Mouse (Mus musculus): ENCODE data around the gene Gps2. TPM values are rescaled to one million over a fixed set of nuclear protein-coding genes. Genes with fewer than 3 reads are reported as not detected.
A peak's percentile ranks its signal among the peaks of the same experiment; 100 is the strongest.

Gps2 gene
- polyA plus RNA-seq (2016; fragmentation: Nextera tagmentation; extraction: Ambion mirVana): 82.4 and 92.0 TPM in 2 replicates

DNA sequence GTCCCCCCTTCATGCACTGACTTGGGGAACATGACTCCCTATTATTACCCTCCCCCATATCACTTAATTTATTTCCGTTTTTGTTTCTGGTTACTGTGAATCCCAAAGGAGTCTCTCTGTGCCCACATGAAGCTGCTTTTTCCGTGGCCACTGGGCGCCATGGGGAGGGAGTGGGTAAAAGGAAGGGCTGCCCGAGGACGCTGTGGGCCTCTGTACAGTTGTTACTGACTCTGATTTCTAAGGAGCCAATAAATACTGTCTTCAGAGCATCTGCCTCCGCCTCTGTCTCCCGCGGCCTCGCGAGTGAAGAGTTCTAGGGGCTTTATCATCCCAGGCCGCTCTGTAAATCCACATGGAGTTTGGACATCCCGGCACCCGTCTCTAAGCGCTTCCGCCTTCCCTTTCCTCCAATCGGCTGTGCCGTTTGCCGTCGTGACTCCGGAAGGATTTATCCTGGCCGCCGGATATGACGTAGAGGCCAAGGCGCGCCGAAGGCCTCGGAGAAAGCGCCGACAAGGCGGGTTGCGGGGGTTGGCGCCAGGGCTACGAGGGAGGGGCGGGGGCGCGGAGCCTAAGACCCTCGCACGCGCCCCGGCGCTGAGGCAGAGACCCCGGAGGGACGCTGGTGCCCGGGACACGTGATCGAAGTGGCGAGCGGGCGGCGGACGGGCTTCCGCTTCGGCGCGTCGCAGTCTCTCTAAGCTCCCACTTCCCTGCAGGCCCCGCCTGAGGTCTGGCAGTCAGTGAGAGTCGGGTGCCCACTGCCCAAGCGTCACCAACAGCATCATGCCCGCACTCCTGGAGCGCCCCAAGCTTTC lies at the start of gene Gps2:
Gene Gps2 (plus strand): TSS at position 335 of the 818 bp plus-strand sequence.
- ATAC-seq (ENCODE audit: low FRiP score, low read depth): peak; percentile 91
- no peaks in the 10 kb centered on the region for H3K27me3 ChIP-seq (replicated peaks)
- H3K4me2 ChIP-seq (replicated peaks): peak within 1 kb of the TSS; percentile 100
- peak within 1 kb of the TSS; percentile 80 for H3K9ac ChIP-seq
- peaks cover 84% of the 10 kb centered on the region for H3K36me3 ChIP-seq
- no peaks in the 10 kb centered on the region for H3K9me3 ChIP-seq
- WGBS: 2% methylated on average over 61 of the region's 61 CpGs
- peak within 1 kb of the TSS; percentile 77 for H3K4me3 ChIP-seq
- H3K27ac ChIP-seq: peak within 1 kb of the TSS; percentile 67
- peaks cover 30% of the 10 kb centered on the region for H3K4me1 ChIP-seq

DNA sequence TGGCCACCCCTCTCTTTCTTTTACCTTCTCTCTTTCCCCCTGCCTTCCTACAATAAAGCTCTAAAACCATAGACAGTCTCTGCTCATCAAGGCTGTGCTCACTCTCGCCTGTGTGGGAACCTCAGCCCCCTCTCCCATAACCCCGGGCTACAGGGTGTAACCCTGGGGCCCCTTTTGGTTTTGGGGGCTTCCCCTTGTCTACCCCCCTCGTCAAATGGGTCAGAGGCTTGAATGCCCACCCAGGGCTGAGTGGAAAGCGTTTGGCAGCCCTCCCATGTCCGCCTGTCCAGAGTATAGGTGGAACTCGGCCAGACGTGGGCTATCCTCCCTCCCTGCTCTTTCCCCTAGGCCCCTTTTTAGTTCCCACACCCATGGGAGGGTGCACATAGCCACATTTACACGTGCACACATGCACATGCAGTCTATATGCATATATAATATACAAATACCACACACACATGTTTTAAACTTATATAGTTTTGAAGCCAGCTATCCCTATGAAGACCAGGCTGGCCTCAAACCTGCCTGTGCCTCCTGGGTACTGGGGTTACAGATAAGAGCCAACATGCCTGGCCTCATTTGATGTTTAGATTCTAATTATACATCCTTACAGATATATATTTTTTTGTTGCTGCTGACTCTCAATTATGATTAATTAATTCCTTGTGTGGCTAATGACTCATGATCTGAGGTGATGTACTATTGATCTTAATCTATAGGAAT lies 49.4 kb upstream of the Gps2 start:
- Histone ChIP-seq H3K9ac (no peak overlapping the region), H3K27me3 (replicated peaks) (peaks cover 6% of the 10 kb centered on the region; the same call in 1 of the 2 replicates), H3K4me3 (no peak overlapping the region), H3K4me1 (no peaks in the 10 kb centered on the region), H3K4me2 (replicated peaks) (no peak overlapping the region), H3K27ac (no peak overlapping the region), H3K9me3 (no peaks in the 10 kb centered on the region), H3K36me3 (no peaks in the 10 kb centered on the region)
- WGBS: 54% methylated on average over 8 of the region's 8 CpGs
- no peak for ATAC-seq (ENCODE audit: low FRiP score, low read depth)

DNA sequence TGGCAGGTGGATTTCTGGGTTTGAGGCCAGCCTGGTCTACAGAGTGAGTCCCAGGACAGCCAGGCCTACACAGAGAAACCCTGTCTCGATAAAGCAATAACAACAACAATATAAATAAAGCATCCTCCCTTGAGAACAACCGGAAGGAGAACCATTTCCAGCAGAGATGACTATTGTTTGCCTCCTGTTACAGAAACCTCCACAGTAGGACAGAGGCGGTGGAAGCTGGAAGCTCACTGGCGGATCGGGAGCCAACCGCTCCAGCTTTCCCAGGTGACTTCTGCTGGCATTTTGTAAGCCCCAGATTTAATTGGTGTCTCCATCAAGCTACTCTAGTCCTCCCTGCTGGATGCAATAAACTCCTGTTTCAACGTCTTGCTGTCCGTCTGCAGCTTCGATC lies 48.1 kb upstream of the Gps2 start:
- WGBS: 82% methylated on average over 9 of the region's 9 CpGs
- Histone ChIP-seq H3K9ac (no peak overlapping the region), H3K27ac (no peak overlapping the region), H3K4me1 (no peaks in the 10 kb centered on the region), H3K9me3 (no peaks in the 10 kb centered on the region), H3K27me3 (replicated peaks) (no peaks in the 10 kb centered on the region), H3K36me3 (no peaks in the 10 kb centered on the region), H3K4me3 (no peak overlapping the region), H3K4me2 (replicated peaks) (no peak overlapping the region)
- ATAC-seq (ENCODE audit: low FRiP score, low read depth): no peak

DNA sequence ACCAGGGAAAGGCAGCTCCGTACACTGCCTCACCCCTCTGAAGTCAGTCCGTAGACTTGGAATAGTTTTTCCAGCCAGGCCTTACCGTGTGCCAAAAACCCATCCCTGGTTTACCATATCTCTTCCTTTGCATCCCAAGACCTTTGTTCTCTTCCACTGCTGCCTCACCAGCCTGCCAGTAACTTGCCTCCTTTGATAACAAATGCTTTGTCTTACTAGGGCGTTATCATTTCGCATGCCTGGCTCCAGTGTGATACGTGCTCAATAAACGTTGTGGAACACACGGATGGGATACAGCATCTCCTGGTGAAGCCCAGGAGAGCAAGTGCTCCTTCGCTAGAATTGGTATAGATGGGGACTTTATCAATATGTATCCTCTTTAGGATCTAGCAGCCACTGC lies 46.4 kb upstream of the Gps2 start:
- Histone ChIP-seq H3K9ac (no peak overlapping the region), H3K4me1 (no peaks in the 10 kb centered on the region), H3K4me3 (no peak overlapping the region), H3K27me3 (replicated peaks) (no peaks in the 10 kb centered on the region), H3K27ac (no peak overlapping the region), H3K36me3 (no peaks in the 10 kb centered on the region), H3K4me2 (replicated peaks) (no peak overlapping the region), H3K9me3 (no peaks in the 10 kb centered on the region)
- no peak for ATAC-seq (ENCODE audit: low FRiP score, low read depth)
- 68% methylated on average over 9 of the region's 9 CpGs for WGBS

DNA sequence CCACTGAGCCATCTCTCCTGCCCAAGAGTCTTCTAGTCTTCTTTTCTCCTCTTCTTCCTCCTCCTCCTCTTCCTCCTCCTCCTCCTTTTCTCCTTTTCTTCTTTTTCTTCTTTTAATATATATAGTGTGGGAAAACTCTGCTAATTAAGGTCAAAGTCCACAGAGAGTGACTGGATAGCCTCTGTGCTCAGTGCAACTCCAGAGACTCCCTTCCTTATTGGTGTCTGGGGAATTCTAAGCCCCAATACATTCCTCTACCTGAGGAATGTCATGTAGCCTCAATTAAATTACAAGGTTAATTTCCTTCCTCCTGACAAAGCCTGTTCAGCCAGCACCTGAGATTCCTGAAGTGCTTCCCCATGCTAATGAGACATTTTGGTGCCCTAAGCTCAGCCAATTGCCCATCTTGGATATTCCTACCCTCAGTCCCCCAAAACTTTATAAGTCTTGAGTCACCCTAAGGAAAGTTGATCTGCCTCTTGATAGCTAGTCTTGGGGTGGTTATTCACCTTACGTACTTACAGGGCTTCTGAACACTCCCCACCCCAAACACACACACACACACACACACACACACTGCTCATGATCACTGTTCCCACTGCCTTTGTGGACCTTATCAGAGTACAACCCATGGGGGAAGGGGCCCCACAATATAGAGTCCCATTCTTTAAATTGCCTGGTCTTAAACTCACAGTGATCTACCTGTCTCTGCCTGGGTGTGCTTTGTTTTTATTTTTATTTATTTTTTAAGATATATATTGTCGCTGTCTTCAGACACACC lies 43.2 kb upstream of the Gps2 start:
- Histone ChIP-seq H3K4me1 (no peaks in the 10 kb centered on the region), H3K27ac (no peak overlapping the region), H3K9me3 (no peaks in the 10 kb centered on the region), H3K27me3 (replicated peaks) (no peaks in the 10 kb centered on the region), H3K4me2 (replicated peaks) (no peak overlapping the region), H3K4me3 (no peak overlapping the region), H3K36me3 (no peaks in the 10 kb centered on the region), H3K9ac (no peak overlapping the region)
- no peak for ATAC-seq (ENCODE audit: low FRiP score, low read depth)
- WGBS: 94% methylated on average over 2 of the region's 2 CpGs

DNA sequence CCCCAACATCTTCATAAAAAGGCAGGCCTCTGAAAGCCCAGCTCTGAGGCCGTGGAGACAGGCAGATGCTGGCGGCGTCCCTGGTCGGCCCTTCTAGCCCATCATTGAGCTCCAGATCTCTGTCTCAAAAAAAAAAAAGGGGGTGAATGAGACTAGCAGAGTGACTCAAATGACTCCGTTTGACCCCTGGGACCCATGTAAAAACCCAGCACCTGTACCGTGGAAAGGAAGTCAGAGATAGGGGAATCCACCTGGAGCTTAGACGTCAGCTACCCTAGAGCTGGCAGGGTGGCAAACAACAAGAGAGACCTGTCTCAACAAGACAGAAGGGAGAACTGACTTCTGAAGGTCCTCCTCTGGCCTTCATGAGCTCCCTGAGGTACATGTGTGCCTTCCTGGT lies 41.9 kb upstream of the Gps2 start:
- Histone ChIP-seq H3K9me3 (no peaks in the 10 kb centered on the region), H3K27me3 (replicated peaks) (no peaks in the 10 kb centered on the region), H3K27ac (no peak overlapping the region), H3K4me3 (no peak overlapping the region), H3K9ac (no peak overlapping the region), H3K36me3 (no peaks in the 10 kb centered on the region), H3K4me1 (no peaks in the 10 kb centered on the region), H3K4me2 (replicated peaks) (no peak overlapping the region)
- no peak for ATAC-seq (ENCODE audit: low FRiP score, low read depth)
- WGBS: 90% methylated on average over 7 of the region's 7 CpGs

DNA sequence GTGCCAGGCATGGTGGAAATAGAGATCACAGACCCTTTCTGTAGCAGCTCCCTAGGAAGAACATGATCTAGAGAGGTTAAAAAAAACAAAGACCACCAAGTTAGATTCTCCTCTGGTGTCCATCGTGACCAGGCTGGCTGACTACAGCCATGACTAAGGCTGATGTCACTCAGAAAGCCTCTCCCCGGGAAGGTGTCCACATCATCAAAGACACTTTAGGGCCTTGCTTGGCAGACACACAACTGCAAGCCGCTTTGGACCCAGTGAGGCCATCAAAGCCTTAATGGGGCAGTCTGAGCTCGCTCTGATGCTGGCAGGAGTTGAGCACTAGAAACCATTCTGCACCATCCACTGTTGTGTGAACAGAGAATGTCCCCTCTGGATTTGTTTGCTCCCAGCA lies 41.2 kb upstream of the Gps2 start:
- no peak for ATAC-seq (ENCODE audit: low FRiP score, low read depth)
- 85% methylated on average over 4 of the region's 4 CpGs for WGBS
- no peak overlapping the region for H3K4me3 ChIP-seq
- H3K9me3 ChIP-seq: no peaks in the 10 kb centered on the region
- no peaks in the 10 kb centered on the region for H3K27me3 ChIP-seq (replicated peaks)
- no peak overlapping the region for H3K9ac ChIP-seq
- no peak overlapping the region for H3K4me2 ChIP-seq (replicated peaks)
- H3K27ac ChIP-seq: no peak overlapping the region
- H3K36me3 ChIP-seq: no peaks in the 10 kb centered on the region
- peaks cover 5% of the 10 kb centered on the region for H3K4me1 ChIP-seq

DNA sequence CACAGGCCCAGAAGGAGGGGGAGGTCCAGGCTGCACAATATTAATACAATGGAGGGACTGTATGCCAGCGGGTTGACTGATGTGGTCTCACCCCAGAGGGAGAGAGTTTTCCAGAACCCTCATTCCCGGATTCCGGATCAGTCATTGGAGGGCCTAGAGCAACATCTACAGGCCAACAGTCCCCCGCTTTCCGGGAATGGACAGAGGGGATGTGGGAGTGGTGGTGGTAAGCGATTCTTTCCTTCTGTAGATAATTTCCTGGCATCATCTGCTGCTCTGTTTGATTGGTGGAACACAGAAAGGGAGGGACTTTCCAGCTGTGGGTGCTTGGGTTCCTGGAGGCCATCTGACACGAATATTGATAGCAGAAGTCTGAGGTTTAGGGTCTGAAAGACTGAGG lies 37.5 kb upstream of the Gps2 start:
- H3K4me1 ChIP-seq: peaks cover 30% of the 10 kb centered on the region
- H3K27ac ChIP-seq: no peak overlapping the region
- WGBS: 74% methylated on average over 7 of the region's 7 CpGs
- no peaks in the 10 kb centered on the region for H3K9me3 ChIP-seq
- ATAC-seq (ENCODE audit: low FRiP score, low read depth): no peak
- H3K4me2 ChIP-seq (replicated peaks): no peak overlapping the region
- no peak overlapping the region for H3K9ac ChIP-seq
- no peaks in the 10 kb centered on the region for H3K36me3 ChIP-seq
- H3K4me3 ChIP-seq: no peak overlapping the region
- H3K27me3 ChIP-seq (replicated peaks): peaks cover 7% of the 10 kb centered on the region; the same call in 1 of the 2 replicates

DNA sequence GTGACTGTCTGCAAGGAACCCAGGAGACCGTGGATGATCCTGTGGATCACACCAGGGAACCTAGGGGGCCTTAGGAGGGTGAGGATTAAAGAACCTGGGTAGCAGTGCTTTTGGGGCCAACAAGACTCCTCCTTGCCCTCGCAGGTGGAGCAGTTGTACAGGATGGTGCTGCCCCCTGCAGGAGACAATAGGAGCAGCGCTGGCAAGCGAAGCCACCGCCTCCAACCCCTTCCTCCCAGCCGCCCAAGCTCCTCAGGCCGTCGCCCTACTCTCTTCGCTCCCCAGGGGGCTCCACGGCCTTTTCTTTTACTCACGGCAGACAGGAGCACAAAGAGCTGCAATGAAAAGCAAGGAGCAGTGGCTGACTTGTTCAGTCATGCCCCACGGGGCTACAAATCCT lies 36.8 kb upstream of the Gps2 start:
- H3K27me3 ChIP-seq (replicated peaks): peaks cover 7% of the 10 kb centered on the region; the same call in 1 of the 2 replicates
- ATAC-seq (ENCODE audit: low FRiP score, low read depth): 0 out of 2 replicates have a peak, but pooled peaks have one; percentile 29
- no peaks in the 10 kb centered on the region for H3K36me3 ChIP-seq
- 0 out of 2 replicates have a peak overlapping the region, but pooled peaks have one; percentile 26 for H3K9ac ChIP-seq
- H3K4me2 ChIP-seq (replicated peaks): peak overlapping the region; percentile 46
- H3K27ac ChIP-seq: no peak overlapping the region
- H3K4me1 ChIP-seq: peaks cover 36% of the 10 kb centered on the region
- no peaks in the 10 kb centered on the region for H3K9me3 ChIP-seq
- no peak overlapping the region for H3K4me3 ChIP-seq
- WGBS: 1% methylated on average over 12 of the region's 12 CpGs

DNA sequence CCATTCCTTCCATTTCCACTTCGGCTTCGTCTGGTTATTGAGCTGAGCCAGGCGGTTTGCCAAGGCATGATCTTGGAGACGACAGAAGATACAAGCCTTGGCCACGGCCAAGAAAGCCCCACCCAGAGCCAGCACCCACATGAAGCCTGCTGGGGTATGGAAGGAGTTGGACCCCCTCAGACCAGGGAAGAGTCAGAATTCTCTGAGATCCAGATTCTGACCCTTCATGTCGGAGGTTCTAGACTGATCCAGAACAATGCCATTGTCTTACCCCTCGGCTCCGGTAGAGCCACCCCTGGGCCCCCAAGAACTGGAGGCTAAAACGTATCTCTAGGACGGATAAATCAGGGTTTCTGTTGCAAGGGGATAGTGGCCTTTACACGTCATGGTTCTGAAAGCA lies 35.8 kb upstream of the Gps2 start, which contains the start of gene Tmem95:
Gene Tmem95 (minus strand): TSS at position 141 of the 400 bp plus-strand sequence.
- Histone ChIP-seq H3K4me1 (peaks cover 36% of the 10 kb centered on the region), H3K27me3 (replicated peaks) (peaks cover 13% of the 10 kb centered on the region; the same call in 1 of the 2 replicates), H3K27ac (no peak within 1 kb of the TSS), H3K9ac (0 out of 2 replicates have a peak within 1 kb of the TSS, but pooled peaks have one; percentile 26), H3K4me2 (replicated peaks) (peak within 1 kb of the TSS; percentile 84), H3K36me3 (no peaks in the 10 kb centered on the region), H3K9me3 (no peaks in the 10 kb centered on the region), H3K4me3 (no peak within 1 kb of the TSS)
- WGBS: 94% methylated on average over 11 of the region's 11 CpGs
- ATAC-seq (ENCODE audit: low FRiP score, low read depth): no peak

DNA sequence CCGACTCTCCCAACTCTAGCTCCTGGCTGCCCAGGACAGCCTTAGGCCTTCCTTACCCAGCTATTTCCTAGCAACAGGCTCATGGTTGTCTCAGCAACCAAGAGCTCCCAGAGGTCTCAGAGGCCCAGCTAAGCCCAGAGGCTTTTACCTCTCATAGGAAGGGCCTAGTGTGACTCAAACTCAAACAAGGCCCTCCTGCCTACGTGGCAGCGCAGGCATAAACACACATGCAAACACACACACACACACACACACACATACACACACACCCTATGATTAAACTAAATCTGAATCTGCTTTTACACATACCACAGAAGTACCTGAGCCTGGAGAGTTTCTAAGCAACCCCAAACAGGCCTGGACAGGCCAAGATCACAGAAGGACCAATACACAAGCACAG lies 35.3 kb upstream of the Gps2 start:
- Histone ChIP-seq H3K9ac (no peak overlapping the region), H3K9me3 (no peaks in the 10 kb centered on the region), H3K4me1 (peaks cover 36% of the 10 kb centered on the region), H3K4me2 (replicated peaks) (0 out of 2 replicates have a peak overlapping the region, but pooled peaks have one; percentile 84), H3K27ac (no peak overlapping the region), H3K27me3 (replicated peaks) (peaks cover 13% of the 10 kb centered on the region; the same call in 1 of the 2 replicates), H3K36me3 (no peaks in the 10 kb centered on the region), H3K4me3 (no peak overlapping the region)
- no peak for ATAC-seq (ENCODE audit: low FRiP score, low read depth)
- whole genome bisulfite sequencing: 77% methylated on average over 3 of the region's 3 CpGs
